Mouse (Mus musculus) brain, embryonic 14.5 days (tissue): ENCODE results near the gene Fdx1.

Source experiments
- CTCF ChIP-seq: fragments of 200-500 bp; IDR thresholded peaks from 2 replicates; pipeline ENCODE4 v1.5.1; 2012; ENCODE audit warnings: inconsistent platforms, mild to moderate bottlenecking, moderate library complexity, borderline replicate concordance; ENCODE audit not compliant: insufficient read depth, insufficient read length; ENCODE audit errors: extremely low read depth
- POLR2A ChIP-seq: fragments of 200-500 bp; IDR thresholded peaks from 2 replicates; pipeline ENCODE4 v1.6.1; 2012; ENCODE audit warnings: mild to moderate bottlenecking, inconsistent platforms, borderline replicate concordance; ENCODE audit not compliant: poor library complexity, insufficient read depth, insufficient read length, severe bottlenecking; ENCODE audit errors: extremely low read depth

DNA sequence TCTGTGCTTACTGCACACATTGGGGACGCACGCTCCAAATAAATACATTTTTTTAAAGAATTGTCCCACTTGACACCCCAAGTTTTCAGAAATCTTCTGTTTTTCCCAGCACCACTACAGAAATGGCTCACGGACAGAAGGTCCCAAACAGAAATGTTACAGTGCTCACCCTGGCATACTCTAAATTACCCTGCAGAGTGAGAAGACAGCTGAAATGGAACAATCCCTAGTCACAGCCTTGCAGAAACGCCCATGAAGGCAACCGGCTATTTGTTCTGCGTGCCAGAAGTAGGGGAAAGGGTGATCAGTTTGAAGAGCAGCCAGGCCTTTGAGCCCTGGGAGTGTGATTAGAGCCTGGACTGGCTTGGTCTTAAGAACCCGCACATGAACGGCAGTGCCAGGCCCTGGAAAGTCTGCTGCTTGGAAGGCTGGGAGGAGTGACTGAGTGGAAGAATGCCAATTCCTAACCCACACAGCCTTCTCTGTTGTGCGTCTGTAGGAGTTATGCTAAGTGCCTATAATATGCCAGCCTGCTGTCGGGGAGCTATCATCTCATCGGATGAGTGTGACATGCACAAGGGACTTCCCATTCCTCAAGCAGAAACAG is 22.2 kb upstream of the Fdx1 start:
- TF ChIP-seq CTCF (no peak), POLR2A (no peak)
